Mouse (Mus musculus) embryonic fibroblast, embryonic 13.5 days (primary cell): Measurements from ENCODE around the gene Mitd1.

Source experiments
- CTCF ChIP-seq: IDR thresholded peaks from 2 replicates; pipeline ENCODE4 v1.5.1; 2011; ENCODE audit warnings: mild to moderate bottlenecking, control low read depth, low read length, moderate library complexity, borderline replicate concordance; ENCODE audit not compliant: insufficient read depth
- POLR2A ChIP-seq: IDR thresholded peaks from 2 replicates; pipeline ENCODE4 v1.6.1; 2011; ENCODE audit warnings: low read depth, mild to moderate bottlenecking, control low read depth, low read length, moderate library complexity

- no peak for TF ChIP-seq CTCF
- TF ChIP-seq POLR2A = no peak
Observed at GRCm38 (mm10) chr1:37917666-37918065, 27.5 kb upstream of the Mitd1 start.
